Mouse (Mus musculus) gastrocnemius, adult 8-10 months (tissue): ENCODE results near the gene Pi4ka. TPM values are rescaled to one million over a fixed set of nuclear protein-coding genes. Genes with fewer than 3 reads are reported as not detected.
A peak's percentile ranks its signal among the peaks of the same experiment; 100 is the strongest.

Experiments
- DNase-seq, 2 experiments: peaks; one replicate each; pipeline ENCODE4 v3.0.0; 2022; ENCODE audit warnings: low spot score in 2 of 2
- total RNA-seq, 4 experiments: library from RNA; stranded (reverse); gene quantifications; 2 replicates each; pipeline ENCODE4 v1.2.4; 2022

Gene Pi4ka
- total RNA-seq, 4 experiments from 2014 or later: 21.0 to 24.0 (median 22.1) TPM

DNA sequence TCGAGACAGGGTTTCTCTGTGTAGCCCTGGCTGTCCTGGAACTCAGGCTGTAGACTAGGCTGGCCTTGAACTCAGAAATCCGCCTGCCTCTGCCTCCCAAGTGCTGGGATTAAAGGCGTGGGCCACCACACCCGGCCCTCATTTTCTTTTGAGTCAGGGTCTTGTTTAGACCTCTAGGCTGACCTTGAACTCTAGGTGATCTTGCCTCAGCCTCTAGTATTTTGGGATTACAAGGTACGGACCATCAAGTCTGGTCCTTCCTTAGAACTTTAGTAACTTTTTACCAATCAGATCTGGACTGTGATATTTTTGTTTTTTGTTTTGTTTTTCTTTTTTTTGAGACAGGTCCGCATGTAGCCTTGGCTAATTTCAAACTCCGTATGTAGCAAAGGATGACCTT, 130.4 kb downstream of the Pi4ka start, which contains the start of gene Tmem191c:
Gene Tmem191c, plus strand, starts transcription at position 357 of the 400 bp plus-strand sequence.
- no peak for DNase-seq

DNA sequence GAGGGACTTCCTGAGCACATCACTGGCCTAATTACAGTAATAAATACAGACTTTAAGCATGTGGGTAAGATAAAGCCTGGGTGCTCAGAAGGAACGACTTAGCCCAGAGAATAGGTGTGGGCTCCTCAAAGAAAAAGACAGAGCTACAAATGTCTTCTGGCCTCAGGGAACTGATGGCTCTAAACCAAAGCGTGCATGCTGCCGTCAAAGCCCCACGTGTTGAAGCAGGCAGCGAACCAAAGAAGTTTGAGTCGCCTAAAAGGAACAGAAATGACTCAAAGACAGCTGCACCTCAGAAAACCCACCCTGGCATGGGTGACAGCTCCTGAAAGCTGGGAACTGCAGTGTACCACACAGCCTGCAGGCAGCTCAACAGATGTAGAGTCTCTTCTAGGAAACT, 134.3 kb downstream of the Pi4ka start:
- DNase-seq: no peak

DNA sequence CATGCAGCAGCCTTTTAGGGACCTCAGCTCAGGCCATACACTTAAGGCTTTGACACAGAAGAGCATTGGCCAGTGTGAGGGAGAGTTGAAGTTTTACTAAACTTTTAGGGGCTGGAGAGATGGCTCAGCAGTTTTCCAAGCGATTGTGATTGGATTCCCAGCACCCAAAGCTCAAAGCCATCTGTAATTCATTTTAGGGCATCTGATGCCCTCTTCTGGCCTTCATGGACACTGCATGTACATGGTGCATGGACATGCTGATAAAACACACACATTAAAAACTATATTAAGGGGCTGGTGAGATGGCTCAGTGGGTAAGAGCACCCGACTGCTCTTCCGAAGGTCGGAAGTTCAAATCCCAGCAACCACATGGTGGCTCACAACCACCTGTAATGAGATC, 135.0 kb downstream of the Pi4ka start:
- DNase-seq: no peak

DNA sequence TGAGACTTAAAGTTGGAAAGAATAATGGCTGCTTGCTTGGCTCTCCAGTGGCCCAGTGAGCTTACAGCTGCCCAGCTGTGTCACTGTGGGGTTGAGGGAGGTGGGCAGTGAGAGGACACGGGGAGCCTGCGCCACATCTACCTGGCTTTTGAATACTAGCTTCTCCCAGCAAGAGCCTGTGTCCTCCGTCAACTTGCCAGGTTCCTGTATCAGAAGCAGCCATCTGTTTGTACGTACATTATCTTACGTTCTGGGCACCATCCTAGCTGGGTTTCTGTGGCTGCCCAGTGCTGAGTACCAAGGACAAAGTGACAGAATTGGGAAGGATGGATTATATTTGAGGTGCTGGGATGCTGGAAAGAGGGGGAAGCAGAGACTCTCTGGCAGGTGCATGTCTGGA, 136.2 kb downstream of the Pi4ka start:
- DNase-seq: no peak

DNA sequence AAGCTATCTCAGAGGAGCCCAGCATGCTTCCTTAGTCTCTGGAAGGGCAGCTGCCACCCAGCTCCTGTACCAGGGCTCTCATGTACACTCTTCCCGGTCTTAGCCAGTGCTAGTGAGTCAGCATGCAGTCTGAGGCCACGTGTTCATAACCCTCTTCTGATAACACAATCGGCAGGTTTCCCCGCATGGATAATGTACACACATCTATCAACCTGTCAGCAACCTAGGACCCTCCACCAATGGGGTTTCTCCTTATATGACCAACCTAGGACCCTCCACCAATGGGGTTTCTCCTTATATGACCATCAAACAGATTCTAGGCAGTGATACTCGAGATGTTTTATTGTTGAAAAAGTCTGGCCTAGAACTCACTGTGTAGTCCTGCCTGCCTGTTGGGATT, 138.2 kb downstream of the Pi4ka start:
- no peak for DNase-seq

DNA sequence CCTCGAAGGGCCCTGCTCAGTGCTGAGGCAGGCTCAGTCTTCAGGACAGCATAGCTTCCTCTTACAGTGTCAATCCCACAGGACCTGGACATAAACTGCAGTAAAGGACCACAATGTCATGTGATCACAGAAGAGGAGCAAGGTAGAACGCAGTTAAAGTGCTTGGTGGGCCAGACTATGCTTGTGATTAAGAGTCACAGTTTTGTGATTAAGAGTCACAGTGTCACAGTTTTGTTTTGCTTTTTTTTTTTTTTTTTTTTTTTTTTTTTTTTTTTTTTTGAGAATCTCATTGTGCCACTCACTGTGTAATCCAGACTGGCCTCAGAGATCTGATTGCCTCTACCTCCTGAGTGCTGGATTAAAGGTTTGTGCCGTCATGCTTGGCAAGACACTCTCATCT, 140.0 kb downstream of the Pi4ka start:
- no peak for DNase-seq

DNA sequence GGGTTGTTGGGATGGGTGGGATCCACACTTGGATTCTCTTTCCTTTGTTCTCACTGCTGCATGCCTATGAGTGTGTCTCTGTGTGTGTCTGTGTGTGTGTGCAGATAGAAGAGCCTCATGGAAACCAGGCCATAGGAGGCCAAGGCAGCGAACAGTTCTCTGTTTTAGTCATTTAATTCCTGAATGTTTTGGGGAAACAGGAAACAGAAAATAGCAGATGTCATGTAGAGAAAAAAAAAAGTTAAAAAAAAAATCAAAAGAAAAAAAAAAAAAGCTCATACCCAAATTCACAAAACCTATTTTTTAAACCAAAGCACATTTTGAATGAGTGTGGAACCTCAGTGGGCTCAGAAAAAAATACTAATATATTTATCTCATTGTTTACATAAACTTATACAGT, 144.8 kb downstream of the Pi4ka start:
- no peak for DNase-seq

DNA sequence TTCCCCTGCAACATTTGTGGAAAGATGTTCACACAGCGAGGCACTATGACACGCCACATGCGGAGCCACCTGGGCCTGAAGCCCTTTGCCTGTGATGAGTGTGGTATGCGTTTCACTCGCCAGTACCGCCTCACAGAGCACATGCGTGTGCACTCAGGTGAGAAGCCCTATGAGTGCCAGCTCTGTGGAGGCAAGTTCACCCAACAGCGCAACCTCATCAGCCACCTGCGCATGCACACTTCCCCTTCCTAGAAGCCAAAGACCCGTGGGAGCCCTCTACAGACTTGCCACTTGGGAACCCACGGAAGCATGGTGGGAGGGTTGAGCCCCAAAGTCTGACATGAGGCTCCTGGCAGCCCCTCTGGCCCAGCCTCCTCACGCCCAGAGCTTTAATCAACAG, 147.2 kb downstream of the Pi4ka start:
- no peak for DNase-seq

DNA sequence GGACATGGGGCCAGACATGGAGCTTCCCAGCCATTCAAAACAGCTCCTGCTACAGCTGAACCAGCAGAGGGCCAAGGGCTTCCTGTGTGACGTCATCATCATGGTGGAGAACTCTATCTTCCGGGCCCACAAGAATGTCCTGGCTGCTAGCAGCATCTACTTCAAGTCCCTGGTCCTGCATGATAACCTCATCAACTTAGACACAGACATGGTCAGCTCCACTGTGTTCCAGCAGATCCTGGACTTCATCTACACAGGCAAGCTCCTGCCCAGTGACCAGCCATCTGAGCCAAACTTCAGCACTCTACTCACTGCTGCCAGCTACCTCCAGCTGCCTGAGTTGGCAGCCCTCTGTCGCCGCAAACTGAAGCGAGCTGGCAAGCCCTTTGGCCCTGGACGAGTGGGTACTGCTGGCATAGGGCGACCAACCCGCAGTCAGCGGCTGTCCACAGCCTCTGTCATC, 148.7 kb downstream of the Pi4ka start:
- DNase-seq: peak; percentile 74 to 88

DNA sequence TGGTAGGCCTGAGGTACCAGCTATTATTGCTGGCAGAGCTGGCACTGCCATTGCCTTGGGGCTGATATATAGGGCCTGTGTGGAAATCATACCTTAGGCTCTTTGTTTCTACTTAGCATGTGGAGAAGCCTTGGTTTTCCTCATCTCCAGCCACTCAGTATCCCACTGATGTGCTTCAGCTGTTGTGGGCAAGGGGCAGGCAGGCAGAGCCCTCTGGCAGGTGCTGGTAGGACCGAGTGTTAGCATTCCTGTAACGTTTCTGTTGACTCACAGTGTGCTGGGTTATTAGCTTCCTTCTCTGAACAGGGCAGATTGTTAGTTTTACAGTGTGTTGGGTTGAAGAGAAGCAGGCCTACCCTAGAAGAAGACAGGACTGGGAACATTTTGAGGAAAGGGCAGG, 150.8 kb downstream of the Pi4ka start:
- no peak for DNase-seq

DNA sequence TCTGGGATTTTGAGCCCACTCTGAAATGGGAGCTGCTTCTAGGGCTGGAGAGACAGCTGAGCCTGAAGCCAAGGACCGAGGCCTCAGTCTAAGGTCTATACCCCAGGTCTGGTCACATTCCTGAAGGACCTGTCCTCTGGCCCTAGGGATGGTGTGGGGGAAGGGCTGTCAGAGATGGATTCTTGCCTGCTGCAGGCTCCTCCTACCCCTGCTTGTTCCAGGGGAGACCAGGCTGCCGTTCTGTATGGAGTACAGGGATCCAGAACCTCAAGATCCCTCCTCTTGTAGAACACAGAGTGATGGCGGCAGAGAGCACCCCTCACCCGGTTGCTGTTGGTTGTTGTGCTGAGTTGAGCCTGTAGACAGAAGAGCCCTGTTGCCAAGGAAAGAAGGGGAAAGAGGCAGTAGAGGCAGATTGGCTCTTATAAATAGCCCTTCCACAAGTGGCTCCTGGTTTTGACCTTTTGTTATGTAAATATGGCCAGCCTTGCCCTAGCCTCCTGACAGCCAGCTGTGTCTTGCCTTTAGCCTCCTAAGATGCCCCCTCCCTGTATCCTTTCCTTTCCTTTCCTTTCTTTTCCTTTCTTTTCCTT, 152.0 kb downstream of the Pi4ka start:
- DNase-seq: no peak

DNA sequence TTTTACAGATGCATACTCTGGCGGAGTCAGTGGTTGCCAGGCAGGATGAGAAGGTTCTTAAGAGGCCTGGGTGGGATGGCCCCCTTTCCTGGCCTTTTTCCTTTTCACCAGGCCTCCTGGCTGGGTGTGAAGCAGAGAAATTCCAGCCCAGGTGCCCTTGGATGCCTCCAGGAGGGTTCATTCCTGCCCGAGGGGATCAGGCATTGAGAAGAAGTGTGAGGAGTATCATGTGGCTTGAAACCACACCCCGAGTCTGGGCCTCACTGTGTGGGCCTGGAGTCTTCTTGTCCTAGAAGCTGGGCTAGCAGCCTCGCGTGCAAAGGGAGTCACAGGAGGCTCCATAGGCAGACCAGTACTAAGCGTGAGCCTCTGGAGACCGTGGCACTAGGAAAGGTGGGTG, 153.3 kb downstream of the Pi4ka start:
- DNase-seq: no peak

DNA sequence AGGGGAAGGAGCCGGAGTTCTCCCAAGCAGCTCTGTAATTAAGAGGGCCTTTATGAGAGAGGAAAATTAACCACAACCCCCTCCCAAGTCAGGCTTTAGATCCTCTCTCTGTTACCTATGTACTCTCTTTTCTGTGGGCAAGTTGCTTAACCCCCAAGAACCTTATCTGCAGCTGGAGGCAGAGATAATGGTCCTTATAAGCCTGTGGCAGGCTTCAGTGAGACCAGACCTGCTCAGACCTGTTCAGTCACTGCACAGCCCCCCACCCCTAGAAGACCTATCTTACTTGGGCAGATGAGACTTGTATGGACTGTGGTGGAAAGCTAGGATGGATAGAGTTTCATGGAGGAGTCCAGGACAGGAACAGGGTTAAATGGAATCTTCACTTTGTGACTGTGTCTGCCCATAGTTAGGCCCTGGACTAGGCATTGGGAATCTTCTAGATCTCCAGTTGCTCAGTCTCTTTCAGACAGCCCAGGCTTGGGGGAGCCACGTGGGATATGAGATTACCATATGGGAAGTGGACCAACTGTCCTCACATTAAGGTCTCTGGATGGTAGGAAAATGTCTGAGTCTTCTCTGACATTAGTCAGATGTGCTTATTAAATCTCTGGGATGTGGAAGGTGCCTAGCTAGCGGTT, 153.9 kb downstream of the Pi4ka start:
- DNase-seq: no peak

DNA sequence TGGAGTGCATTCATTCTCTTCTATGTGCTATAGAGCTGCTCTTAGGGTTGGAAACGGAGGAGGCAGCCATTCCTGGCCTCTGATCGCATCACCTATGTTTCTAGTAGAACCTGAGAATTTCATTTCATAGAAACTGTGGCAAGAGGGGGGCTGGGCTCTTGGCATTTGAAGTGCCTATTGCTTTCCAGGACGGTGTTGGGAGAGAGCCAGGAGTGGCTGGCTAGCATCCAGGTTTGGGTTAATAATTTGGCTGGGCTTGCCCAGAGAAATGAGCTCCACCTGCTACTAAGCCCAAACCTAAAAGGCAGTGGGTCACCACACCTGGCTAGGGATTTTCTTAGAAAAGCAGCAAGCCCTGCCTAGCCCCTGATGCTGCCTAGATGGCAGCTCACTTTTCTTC, 154.6 kb downstream of the Pi4ka start:
- no peak for DNase-seq

DNA sequence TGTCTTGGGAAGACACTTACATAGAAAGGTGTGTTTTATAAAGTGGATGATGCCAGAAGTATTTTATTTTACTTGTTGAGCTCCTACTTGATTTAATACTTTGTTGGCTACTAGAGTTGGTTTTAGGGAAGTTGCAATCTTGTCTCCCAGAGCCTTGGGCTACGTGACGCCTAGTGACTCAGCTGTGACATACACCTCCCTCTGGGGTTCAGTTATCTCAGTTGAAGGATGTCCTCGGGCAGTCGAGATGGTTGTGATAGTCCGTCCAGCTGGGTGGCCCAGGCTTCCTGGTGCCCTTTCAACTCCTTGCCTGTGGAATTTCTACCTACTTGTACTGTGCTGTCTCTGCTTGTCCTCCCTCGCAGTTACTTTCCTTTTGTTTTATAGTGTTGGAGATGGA, 157.0 kb downstream of the Pi4ka start:
- no peak for DNase-seq

DNA sequence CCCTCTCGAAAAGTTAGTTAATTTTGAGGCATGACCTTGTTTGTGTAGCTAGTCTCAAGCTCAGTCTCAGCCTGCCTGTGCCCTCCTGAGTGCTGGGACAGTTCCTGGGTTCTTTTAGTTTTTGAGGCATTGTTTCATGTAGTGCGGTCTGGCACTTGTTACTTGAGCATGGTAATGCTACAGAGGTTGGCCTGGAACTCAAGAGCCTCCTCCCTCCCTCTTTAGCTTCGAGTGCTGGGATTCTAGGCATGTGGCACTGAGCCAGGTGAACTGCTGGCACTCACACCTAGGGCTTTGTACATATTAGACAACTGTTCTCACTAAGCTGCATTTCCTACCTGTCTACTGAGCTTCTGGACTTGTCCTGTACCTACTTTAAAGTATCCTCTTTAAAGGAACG, 158.4 kb downstream of the Pi4ka start:
- DNase-seq: no peak

DNA sequence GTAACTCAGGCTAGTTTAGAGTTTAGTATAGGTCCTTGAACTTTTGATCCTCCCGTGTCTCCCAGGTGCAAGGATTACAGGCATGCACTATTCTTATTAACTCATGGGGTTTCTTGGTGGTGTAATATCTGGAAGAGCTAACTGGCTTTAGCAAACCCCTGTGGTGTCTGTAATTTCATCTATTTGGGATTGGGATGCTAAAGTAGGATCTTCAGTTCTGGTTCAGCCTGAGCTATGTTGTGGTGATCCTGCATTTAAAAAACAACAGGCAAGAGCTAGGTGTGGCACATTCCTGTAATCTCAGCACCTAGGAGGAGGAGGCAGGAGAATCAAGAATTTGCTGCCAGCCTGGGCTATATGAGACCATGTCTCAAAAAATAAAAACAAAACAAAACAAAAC, 161.1 kb downstream of the Pi4ka start:
- no peak for DNase-seq

DNA sequence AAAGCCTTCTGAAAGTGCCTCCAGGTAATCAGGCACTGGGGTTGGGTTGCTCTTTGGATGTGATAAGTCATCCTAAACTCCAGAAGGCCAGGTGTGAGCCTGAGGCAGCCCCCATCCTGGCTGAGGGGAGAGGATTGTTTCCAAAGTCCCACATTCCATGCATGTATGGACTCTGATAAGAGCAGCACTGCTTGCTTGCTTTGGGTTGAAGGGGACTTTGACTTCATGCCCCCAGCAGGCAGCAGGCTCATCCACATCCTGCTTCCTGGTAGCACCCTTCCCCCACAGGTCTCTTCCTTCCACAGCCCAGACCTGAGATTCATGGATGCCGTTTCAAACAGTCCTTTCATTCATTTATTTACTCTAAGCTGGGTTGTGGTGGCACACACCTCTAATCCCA, 162.4 kb downstream of the Pi4ka start:
- DNase-seq: no peak

DNA sequence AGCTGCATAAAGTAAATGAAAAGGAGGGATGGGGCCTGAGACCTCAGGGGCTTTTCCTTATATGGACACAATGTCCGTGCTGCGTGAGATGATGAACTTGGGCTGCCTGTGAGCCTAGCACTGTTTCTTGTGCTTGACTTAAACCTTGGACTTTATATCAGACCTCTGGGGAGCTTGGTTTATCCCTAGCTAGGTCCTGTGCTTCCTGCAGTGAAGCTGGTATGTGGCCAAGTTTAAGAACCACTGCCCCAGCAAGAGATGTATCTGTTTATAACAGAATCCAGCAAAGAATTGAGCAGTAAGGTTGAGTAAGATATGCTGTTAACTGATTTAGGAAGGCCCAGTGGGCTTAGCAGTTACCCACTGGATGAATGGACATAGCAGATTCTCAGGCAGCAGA, 166.7 kb downstream of the Pi4ka start:
- DNase-seq: no peak

DNA sequence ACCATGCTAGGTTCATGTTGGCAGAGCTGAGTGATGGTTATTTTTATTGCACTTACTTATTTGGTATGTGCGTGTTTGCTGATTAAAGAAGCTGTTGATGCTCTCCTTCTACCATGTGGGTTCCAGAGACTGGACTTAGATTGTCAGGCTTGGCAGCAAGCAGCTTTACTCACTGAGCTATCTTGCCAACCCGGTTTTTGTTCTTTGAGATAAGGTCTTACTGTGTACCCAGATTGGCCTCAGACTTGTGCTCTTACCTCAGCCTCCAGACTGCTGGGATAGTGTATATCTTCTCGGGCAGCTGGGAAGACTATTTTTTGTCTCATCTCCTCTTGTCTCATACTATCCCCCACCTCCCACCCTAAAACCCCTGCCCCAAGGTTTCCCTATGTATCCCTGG, 168.5 kb downstream of the Pi4ka start:
- no peak for DNase-seq

DNA sequence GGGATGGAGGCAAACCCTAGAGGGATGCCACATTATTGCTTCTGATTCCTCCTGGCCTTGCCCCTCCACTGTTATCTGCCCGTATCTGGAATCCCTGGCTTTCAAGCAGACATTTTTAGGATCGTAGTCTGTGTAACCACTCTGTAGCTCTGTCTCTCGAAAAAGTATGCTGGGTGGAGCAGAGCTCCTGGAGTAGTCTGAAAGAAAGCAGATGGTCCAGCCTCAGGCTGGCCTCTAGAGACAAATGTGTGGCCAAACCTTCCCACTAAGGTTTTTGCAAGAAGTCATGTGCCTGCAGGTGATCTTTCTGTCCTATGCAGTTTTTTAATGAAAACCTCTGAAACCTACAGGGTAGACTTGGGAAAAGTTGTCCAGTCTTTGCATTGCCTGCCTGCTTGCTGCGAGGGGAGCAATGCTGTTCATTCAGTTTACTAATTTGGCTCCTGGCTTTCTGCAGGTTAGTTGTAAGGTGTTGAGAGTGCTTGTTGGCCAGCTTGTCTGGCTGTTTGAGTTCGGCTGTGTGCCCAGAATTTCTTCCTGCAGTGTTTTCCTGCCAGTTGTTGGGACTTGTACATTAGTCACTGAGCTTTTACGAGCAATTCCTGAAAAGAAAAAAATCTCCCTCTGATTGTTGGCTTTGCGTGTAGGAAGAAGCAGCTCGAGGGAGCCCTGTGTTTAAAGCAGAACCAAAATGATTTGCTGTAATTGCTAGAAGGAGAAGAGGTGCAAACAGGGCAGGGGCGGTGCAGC, 171.0 kb downstream of the Pi4ka start:
- no peak for DNase-seq

DNA sequence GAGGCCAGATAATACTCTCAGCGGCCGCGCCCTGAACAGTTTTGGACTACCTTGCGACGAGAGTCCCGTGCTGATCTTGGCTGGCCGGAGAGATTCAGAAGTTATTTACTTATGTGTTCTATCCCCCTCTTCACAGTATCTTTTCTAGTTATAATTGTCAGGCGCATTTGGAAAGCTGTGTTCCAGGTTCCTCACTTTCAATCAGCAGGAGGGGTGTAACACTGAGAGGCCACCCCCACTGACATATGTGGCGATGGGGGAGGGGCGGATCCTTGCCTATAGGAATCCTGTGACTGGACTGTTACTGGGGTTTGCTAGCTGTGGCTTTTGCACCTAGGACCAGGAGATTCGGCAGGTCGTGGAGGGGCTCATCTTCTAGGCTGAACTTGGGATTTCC, 171.6 kb downstream of the Pi4ka start:
- no peak for DNase-seq
